Mouse (Mus musculus) intestine, postnatal 0 days (tissue): ENCODE measurements around the gene Sh3bgrl2. TPM values are rescaled to one million over a fixed set of nuclear protein-coding genes. Genes with fewer than 3 reads are reported as not detected.

Experiments used
- ATAC-seq: fragments of 200-750 bp; cut with Nextera tagmentation; 2 replicates; pipeline ENCODE4 v1.8.0; 2017; ENCODE audit warnings: mild to moderate bottlenecking, moderate TSS enrichment, moderate library complexity
- H3K27ac ChIP-seq: fragments of 300-500 bp; sonication (generic); 2 replicates; pipeline ENCODE4 v1.5.1; 2014; ENCODE audit warnings: mild to moderate bottlenecking, low read depth, low read length, moderate library complexity
- H3K27me3 ChIP-seq: fragments of 300-500 bp; sonication (generic); replicated peaks from 2 replicates; pipeline ENCODE4 v1.6.1; 2014; ENCODE audit warnings: low read length, mixed read lengths; ENCODE audit not compliant: control insufficient read depth, insufficient read depth
- H3K36me3 ChIP-seq: fragments of 300-500 bp; sonication (generic); 2 replicates; pipeline ENCODE4 v1.6.1; 2014; ENCODE audit warnings: mild to moderate bottlenecking, moderate library complexity; ENCODE audit not compliant: control insufficient read depth, insufficient read depth
- H3K4me1 ChIP-seq: fragments of 300-500 bp; sonication (generic); replicated peaks from 2 replicates; pipeline ENCODE4 v1.6.1; 2014; ENCODE audit warnings: antibody characterized with exemption, low read length, mixed read lengths; ENCODE audit not compliant: control insufficient read depth, insufficient read depth
- H3K4me2 ChIP-seq: fragments of 300-500 bp; sonication (generic); replicated peaks from 2 replicates; pipeline ENCODE4 v1.6.1; 2014; ENCODE audit warnings: low read depth, mild to moderate bottlenecking, moderate library complexity
- H3K4me3 ChIP-seq: fragments of 300-500 bp; sonication (generic); 2 replicates; pipeline ENCODE4 v1.5.1; 2014; ENCODE audit warnings: low read depth, low read length
- H3K9ac ChIP-seq: fragments of 300-500 bp; sonication (generic); 2 replicates; pipeline ENCODE4 v1.6.1; 2014; ENCODE audit warnings: mild to moderate bottlenecking, low read depth, low read length
- H3K9me3 ChIP-seq: fragments of 300-500 bp; sonication (generic); 2 replicates; pipeline ENCODE4 v1.6.1; 2016; ENCODE audit warnings: mixed run types; ENCODE audit not compliant: control insufficient read depth
- CTCF ChIP-seq: sonication (generic); IDR thresholded peaks from 2 replicates; pipeline ENCODE4 v1.5.1; 2016; ENCODE audit warnings: low read depth, mild to moderate bottlenecking, control low read depth, antibody characterized with exemption, moderate library complexity
- WGBS: fragments of 180-500 bp; shearing (Covaris S2); extraction: QIAGEN DNeasy Blood & Tissue Kit; methylation state at CpG from one replicate; pipeline ENCODE4 v1.1.7; 2014; 5-methylcytosine and 5-hydroxymethylcytosine counted together
- polyA plus RNA-seq: library from polyadenylated mRNA; unstranded; fragments of >200 nt; fragmentation: Nextera tagmentation; extraction: Ambion mirVana; gene quantifications from 2 replicates; pipeline ENCODE4 v1.2.1, GENCODE M21; 2015

Gene Sh3bgrl2
- polyA plus RNA-seq, 1 experiment from 2014 or later, result 21.7 TPM

DNA sequence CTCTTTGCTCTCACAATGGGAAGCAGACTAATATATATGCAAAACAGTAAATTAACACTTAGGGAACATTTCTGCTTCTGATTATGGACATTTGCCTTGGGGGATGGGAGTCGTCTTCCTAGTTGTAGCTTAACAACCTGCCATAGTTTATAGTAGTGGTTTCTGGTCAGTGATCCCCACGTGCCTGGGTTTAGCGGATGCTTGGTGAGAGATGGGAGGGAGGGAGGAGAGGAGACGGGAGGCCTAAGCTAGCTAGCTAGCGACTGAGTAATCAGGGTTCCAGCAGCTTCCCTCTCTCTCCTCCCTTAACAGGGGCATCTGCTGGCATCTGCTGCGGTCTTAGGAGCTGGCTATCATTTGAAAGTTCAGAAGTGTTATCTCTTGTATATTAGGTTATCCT lies 8.1 kb downstream of the Sh3bgrl2 start:
- TF ChIP-seq CTCF, result no peak
- 42% methylated on average over 6 of the region's 6 CpGs for WGBS
- H3K9me3 ChIP-seq, result no peaks in the 10 kb centered on the region

DNA sequence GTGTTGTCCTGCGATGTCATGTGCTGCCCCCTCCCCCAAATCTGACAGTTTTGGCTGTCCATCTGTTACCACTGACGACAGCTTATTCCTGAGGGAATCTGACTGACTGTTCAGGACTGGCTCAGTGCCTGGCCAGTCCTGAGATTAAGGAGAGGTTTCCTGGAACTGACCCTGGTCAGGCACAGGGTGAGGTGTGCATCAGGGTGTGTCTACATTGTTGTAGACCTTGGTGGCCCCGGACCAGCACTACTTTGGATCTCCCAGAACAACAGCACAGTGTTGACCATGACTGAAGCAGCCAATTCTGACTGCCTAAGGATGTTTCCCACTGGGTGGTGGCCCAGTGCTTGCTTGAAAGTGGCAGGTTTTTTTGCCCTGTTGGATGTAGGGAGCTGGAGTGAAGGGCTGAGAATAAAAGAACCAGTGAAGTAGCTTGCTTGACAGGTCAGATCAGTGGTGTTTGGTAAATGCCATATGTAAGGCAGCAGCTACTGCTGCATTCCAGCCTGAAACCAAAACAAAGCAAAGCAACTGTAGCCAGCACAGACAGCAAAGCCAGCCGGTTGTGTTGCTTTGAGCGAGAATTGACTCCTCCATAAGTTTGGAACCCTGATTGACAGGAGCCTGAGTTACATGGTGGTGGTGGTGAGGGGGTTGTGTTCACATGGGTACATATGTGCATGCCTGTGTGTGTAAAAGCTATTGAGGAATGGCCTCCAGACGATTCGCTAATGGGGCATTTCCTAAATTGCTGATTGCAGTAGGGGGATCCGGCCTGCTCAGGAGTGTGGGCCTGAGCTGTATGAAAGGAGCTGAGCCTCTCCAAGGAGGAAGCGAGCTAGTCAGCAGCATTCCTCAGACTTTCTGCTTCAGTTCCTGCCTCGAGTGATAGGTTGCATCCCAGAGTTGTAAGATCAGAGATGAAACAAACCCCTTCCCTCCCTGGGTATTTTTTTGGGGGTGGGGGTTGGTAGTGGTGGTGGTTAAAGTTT lies 8.9 kb downstream of the Sh3bgrl2 start:
- no peak overlapping the region for H3K4me2 ChIP-seq
- 0 out of 2 replicates have a peak, but pooled peaks have one; percentile 25 for ATAC-seq
- no peak overlapping the region for H3K9ac ChIP-seq
- no peak overlapping the region for H3K4me3 ChIP-seq
- WGBS, result 54% methylated on average over 10 of the region's 10 CpGs
- H3K9me3 ChIP-seq, result no peaks in the 10 kb centered on the region
- no peaks in the 10 kb centered on the region for H3K36me3 ChIP-seq
- no peak for TF ChIP-seq CTCF
- H3K4me1 ChIP-seq, result no peaks in the 10 kb centered on the region
- no peak overlapping the region for H3K27ac ChIP-seq
- no peaks in the 10 kb centered on the region for H3K27me3 ChIP-seq

More for the DNA sequence above, 8.1 kb downstream of the Sh3bgrl2 start:
- Histone ChIP-seq H3K27me3 (no peaks in the 10 kb centered on the region), H3K4me3 (no peak overlapping the region), H3K27ac (no peak overlapping the region), H3K4me1 (0 out of 2 replicates have a peak, but pooled peaks cover under 1% of the 10 kb centered on the region), H3K9ac (no peak overlapping the region), H3K4me2 (no peak overlapping the region), H3K36me3 (no peaks in the 10 kb centered on the region)
- no peak for ATAC-seq

DNA sequence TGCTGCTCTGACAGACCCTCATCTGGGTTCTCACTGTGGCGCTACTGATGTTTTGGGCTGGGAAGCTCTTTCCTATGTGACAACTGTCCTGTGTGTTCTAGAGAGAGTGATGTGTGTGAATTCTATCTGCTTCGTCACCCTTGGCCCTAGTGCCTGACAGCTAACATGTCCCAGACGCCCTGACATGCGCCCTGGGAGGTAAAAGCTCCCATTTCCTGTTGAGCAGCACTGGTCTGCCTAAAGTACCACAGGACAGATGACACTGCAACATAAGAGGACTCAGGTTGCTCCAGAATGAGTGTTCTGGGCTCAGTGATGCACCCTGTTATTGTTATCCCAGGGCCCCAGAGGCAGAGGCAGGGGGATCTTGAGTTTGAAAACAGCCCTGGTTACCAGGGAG lies 12.5 kb downstream of the Sh3bgrl2 start:
- WGBS, result 73% methylated on average over 4 of the region's 4 CpGs
- no peak for TF ChIP-seq CTCF
- H3K4me3 ChIP-seq, result no peak overlapping the region
- 0 out of 2 replicates have a peak, but pooled peaks cover 3% of the 10 kb centered on the region for H3K4me1 ChIP-seq
- H3K4me2 ChIP-seq, result no peak overlapping the region
- no peaks in the 10 kb centered on the region for H3K27me3 ChIP-seq
- H3K9ac ChIP-seq, result no peak overlapping the region
- ATAC-seq, result no peak
- H3K36me3 ChIP-seq, result no peaks in the 10 kb centered on the region
- H3K27ac ChIP-seq, result no peak overlapping the region
- H3K9me3 ChIP-seq, result no peaks in the 10 kb centered on the region

DNA sequence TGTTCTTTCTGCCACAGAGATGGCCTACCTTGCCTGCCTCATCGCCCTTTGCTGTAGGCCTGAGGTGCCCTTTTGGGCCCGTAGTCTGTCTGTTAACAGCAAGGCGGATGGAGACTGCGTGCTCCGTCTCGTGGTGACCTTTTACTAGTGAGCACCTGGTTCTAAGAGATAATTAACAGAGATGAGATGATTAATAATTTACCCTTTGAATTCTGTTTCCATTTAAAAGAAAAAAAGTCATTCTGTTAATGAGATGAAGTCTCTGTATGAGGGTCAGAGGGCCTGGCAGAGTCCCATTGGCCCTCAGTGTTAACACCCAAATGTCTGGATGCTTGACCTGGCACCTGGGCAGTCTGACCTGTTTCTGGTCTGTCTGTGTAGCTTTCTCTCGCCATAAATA lies 14.8 kb downstream of the Sh3bgrl2 start:
- Histone ChIP-seq H3K36me3 (no peaks in the 10 kb centered on the region), H3K4me3 (no peak overlapping the region), H3K4me1 (0 out of 2 replicates have a peak, but pooled peaks cover 3% of the 10 kb centered on the region), H3K4me2 (no peak overlapping the region), H3K9ac (no peak overlapping the region), H3K27me3 (no peaks in the 10 kb centered on the region), H3K9me3 (no peaks in the 10 kb centered on the region), H3K27ac (no peak overlapping the region)
- TF ChIP-seq CTCF, result no peak
- 79% methylated on average over 7 of the region's 7 CpGs for WGBS
- no peak for ATAC-seq

DNA sequence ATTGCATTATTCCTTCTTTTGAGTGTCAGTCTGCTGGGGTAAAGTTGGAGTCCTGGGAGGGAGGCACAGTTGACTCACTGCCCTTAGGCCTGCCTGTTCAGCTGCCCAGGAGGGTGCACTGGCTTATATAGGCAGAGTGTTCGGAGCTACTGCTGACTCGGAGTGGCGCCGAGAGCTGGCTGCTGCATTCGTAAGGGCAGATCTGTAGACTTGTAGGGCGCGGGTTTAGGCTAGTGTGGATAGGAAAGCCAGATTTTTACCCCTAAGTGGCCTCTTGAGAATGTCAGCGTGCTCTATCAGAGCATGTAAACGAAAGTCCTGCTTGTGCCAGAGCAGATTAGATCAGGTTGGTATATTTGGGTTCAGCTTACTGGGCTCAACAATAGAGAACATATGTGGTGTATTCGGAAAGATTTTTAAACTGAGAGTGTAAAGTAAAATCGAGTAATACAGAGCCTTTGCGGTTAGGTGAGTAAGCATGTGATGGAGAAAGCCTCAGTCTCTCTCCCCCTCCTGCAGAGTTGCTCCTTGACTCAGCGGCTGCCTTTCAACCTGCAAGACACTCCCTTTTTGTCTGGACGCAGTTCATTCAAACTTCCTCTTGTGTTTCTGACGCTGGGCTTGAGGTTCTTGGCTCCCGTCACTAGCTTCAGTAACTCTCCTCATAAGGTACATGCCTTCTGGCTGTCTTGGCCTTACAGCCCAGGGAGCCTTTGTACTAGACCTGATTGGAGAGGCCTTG lies 15.9 kb downstream of the Sh3bgrl2 start:
- TF ChIP-seq CTCF, result no peak
- H3K4me3 ChIP-seq, result no peak overlapping the region
- H3K27ac ChIP-seq, result no peak overlapping the region
- no peaks in the 10 kb centered on the region for H3K27me3 ChIP-seq
- no peak overlapping the region; the same call in 1 of the 2 replicates for H3K4me2 ChIP-seq
- no peak overlapping the region; the same call in 1 of the 2 replicates for H3K9ac ChIP-seq
- H3K4me1 ChIP-seq, result 0 out of 2 replicates have a peak, but pooled peaks cover 3% of the 10 kb centered on the region
- no peaks in the 10 kb centered on the region for H3K9me3 ChIP-seq
- no peaks in the 10 kb centered on the region for H3K36me3 ChIP-seq
- peak; percentile 53 for ATAC-seq
- 40% methylated on average over 16 of the region's 16 CpGs for WGBS

DNA sequence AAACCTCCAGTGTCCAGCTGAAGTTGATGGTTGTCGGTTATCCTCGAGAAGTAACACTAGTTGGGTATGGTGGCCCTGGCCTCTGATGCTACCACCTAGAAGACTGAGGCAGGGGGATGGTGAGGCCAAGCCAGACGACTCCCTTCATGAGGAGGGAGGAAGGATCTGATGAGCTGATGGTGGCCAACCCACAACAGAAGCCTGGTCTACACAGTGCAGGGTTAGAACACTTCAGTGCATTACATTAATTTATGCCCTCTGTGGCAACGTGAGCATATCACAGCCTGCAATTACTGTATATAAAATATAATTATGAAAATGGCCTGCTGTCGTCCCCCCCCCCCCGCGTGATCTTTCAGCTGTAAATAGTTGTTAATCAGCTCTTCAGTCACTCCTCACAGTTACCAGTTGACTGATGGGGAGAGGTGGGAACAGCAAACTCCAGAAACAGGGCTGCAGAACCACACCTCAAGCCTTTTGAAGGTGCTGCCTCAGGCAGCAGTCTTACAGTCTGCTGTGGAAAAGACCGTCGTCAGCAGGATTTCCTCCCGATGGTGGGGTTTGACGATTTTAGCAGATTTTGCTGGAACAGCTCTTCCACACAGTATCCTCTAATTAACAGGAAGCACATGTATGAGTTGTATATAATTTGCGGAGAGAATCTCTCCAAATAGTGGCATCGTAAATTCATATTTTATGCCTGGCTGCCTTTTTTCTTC lies 17.0 kb downstream of the Sh3bgrl2 start:
- Histone ChIP-seq H3K4me3 (no peak overlapping the region), H3K36me3 (no peaks in the 10 kb centered on the region), H3K9ac (no peak overlapping the region), H3K4me2 (no peak overlapping the region), H3K27me3 (no peaks in the 10 kb centered on the region), H3K4me1 (0 out of 2 replicates have a peak, but pooled peaks cover 3% of the 10 kb centered on the region), H3K27ac (no peak overlapping the region), H3K9me3 (no peaks in the 10 kb centered on the region)
- 63% methylated on average over 13 of the region's 13 CpGs for WGBS
- TF ChIP-seq CTCF, result no peak
- no peak for ATAC-seq
